Mouse (Mus musculus): Measurements from ENCODE around the gene Tpk1.
"Not testable (repeated sequence)": the region's sequence is repeated elsewhere in the genome, so short reads cannot be mapped to it uniquely, and the experiment has no call there.

The Tpk1 gene

GRCm38 (mm10) chr6:43518378-43518777, 147.7 kb downstream of the Tpk1 start:
- no peak for DNase-seq

GRCm38 (mm10) chr6:43517316-43517655, 148.8 kb downstream of the Tpk1 start:
- no peak for DNase-seq

- no peak for DNase-seq
These were observed 149.3 kb downstream of the Tpk1 start for GRCm38 (mm10) chr6:43516593-43517315.

GRCm38 (mm10) chr6:43506686-43507385, 159.2 kb downstream of the Tpk1 start:
- not testable (repeated sequence) for DNase-seq

GRCm38 (mm10) chr6:43504609-43505230, 161.4 kb downstream of the Tpk1 start:
- no peak for DNase-seq

- no peak for DNase-seq
These were observed 173.7 kb downstream of the Tpk1 start for GRCm38 (mm10) chr6:43492367-43492766.

- no peak for DNase-seq
These were observed 179.4 kb downstream of the Tpk1 start for GRCm38 (mm10) chr6:43486691-43487090.

GRCm38 (mm10) chr6:43480687-43481086, 185.4 kb downstream of the Tpk1 start:
- no peak for DNase-seq

- DNase-seq, result no peak
These were observed 187.3 kb downstream of the Tpk1 start for GRCm38 (mm10) chr6:43478810-43479209.

GRCm38 (mm10) chr6:43476406-43476805, 189.7 kb downstream of the Tpk1 start:
- no peak for DNase-seq

GRCm38 (mm10) chr6:43475921-43476320, 190.2 kb downstream of the Tpk1 start:
- DNase-seq, result no peak

GRCm38 (mm10) chr6:43471556-43471955, 194.5 kb downstream of the Tpk1 start:
- DNase-seq, result no peak

GRCm38 (mm10) chr6:43468821-43469594, 197.1 kb downstream of the Tpk1 start:
- no peak for DNase-seq

GRCm38 (mm10) chr6:43462849-43463369, 203.2 kb downstream of the Tpk1 start:
- no peak for DNase-seq

- no peak for DNase-seq
These were observed 203.8 kb downstream of the Tpk1 start for GRCm38 (mm10) chr6:43462189-43462848.

GRCm38 (mm10) chr6:43459082-43459481, 207.0 kb downstream of the Tpk1 start:
- no peak for DNase-seq

GRCm38 (mm10) chr6:43457989-43458388, 208.1 kb downstream of the Tpk1 start:
- no peak for DNase-seq

GRCm38 (mm10) chr6:43449498-43449897, 216.6 kb downstream of the Tpk1 start:
- no peak for DNase-seq

GRCm38 (mm10) chr6:43445856-43446255, 220.2 kb downstream of the Tpk1 start:
- DNase-seq, result no peak

- DNase-seq, result no peak
These were observed 223.9 kb downstream of the Tpk1 start for GRCm38 (mm10) chr6:43442191-43442590.

GRCm38 (mm10) chr6:43435987-43436541, 230.0 kb downstream of the Tpk1 start:
- DNase-seq, result no peak

GRCm38 (mm10) chr6:43434365-43434764, 231.7 kb downstream of the Tpk1 start:
- DNase-seq, result no peak
